Mouse (Mus musculus) liver, adult 2 months (tissue): Measurements from ENCODE around the gene Ccna1.

Experiments
- CTCF ChIP-seq: fragments of 200-500 bp; IDR thresholded peaks from 2 replicates; pipeline ENCODE4 v1.5.1; 2011; ENCODE audit warnings: low read depth, low read length, control low read depth
- POLR2A ChIP-seq: fragments of 200-500 bp; IDR thresholded peaks from 2 replicates; pipeline ENCODE4 v1.6.1; 2011; ENCODE audit warnings: low read length, control low read depth; ENCODE audit not compliant: insufficient read depth; ENCODE audit errors: extremely low read depth

GRCm38 (mm10) chr3:55098014-55098413, 42.7 kb upstream of the Ccna1 start:
- no peak for TF ChIP-seq POLR2A
- no peak for TF ChIP-seq CTCF
